Mouse (Mus musculus) forebrain, embryonic 15.5 days (tissue): ENCODE measurements around the gene Il9. TPM values are rescaled to one million over a fixed set of nuclear protein-coding genes. Genes with fewer than 3 reads are reported as not detected.

Experiments
- ATAC-seq: fragments of 200-750 bp; cut with Nextera tagmentation; replicated peaks from 2 replicates; pipeline ENCODE4 v1.8.0; 2017; ENCODE audit warnings: mild to moderate bottlenecking, moderate TSS enrichment, moderate library complexity
- H3K27ac ChIP-seq: fragments of 300-500 bp; sonication (generic); replicated peaks from 2 replicates; pipeline ENCODE4 v1.5.1; 2015; ENCODE audit warnings: mild to moderate bottlenecking, inconsistent platforms
- H3K27me3 ChIP-seq: fragments of 300-500 bp; sonication (generic); 2 replicates; pipeline ENCODE4 v1.6.1; 2015; ENCODE audit warnings: inconsistent platforms
- H3K36me3 ChIP-seq: fragments of 300-500 bp; sonication (generic); 2 replicates; pipeline ENCODE4 v1.6.1; 2015; ENCODE audit warnings: mild to moderate bottlenecking, inconsistent platforms
- H3K4me1 ChIP-seq: fragments of 300-500 bp; sonication (generic); 2 replicates; pipeline ENCODE4 v1.6.1; 2015; ENCODE audit warnings: inconsistent platforms
- H3K4me2 ChIP-seq: fragments of 300-500 bp; sonication (generic); replicated peaks from 2 replicates; pipeline ENCODE4 v1.6.1; 2015; ENCODE audit warnings: mild to moderate bottlenecking, inconsistent platforms
- H3K4me3 ChIP-seq: fragments of 300-500 bp; sonication (generic); 2 replicates; pipeline ENCODE4 v1.5.1; 2015; ENCODE audit warnings: mild to moderate bottlenecking, inconsistent platforms
- H3K9ac ChIP-seq: fragments of 300-500 bp; sonication (generic); replicated peaks from 2 replicates; pipeline ENCODE4 v1.6.1; 2015; ENCODE audit warnings: mild to moderate bottlenecking, inconsistent platforms
- H3K9me3 ChIP-seq: fragments of 300-500 bp; sonication (generic); 2 replicates; pipeline ENCODE4 v1.6.1; 2016; ENCODE audit warnings: inconsistent platforms
- whole genome bisulfite sequencing: fragments of 180-500 bp; shearing (Covaris S2); methylation state at CpG from one replicate; pipeline ENCODE4 v1.1.7; 2015; ENCODE audit warnings: mixed read lengths; 5-methylcytosine and 5-hydroxymethylcytosine counted together
- polyA plus RNA-seq: library from polyadenylated mRNA; unstranded; fragments of >200 nt; fragmentation: Nextera tagmentation; extraction: Ambion mirVana; gene quantifications from 2 replicates; pipeline ENCODE4 v1.2.1, GENCODE M21; 2015

The Il9 gene
- polyA plus RNA-seq, 1 experiment from 2014 or later, result not detected

DNA sequence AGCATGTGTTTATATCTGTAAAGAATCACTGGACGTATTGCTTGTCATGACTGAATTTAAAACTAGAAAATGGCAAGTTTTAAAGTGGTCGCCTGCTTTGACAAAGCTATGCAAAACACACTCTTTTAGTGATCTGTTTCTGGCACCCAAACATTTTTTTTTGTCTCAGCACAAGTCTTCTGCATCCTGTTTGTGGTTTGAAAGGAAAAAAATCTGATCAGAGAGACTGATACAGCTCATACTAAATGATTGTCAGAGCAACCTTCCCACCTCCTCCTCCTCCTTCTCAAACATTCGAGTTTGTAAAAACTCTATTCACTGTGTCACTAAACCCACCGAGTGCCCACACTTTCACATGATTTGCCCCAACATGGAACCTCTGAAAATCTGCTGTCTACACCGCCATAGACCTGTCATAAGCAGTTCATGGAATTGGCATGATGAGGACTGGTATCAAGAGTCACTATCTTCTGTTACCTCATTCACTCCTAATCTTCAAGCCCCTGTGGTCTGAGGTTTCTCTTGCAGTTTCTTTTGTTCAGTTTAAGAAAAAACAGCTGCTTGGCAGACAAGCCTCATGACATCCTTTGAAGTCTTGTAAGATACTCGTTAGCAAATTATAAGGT lies 24.9 kb upstream of the Il9 start:
- Histone ChIP-seq H3K4me1 (no peaks in the 10 kb centered on the region), H3K36me3 (no peaks in the 10 kb centered on the region), H3K27me3 (no peaks in the 10 kb centered on the region), H3K27ac (no peak overlapping the region), H3K4me3 (no peak overlapping the region), H3K4me2 (no peak overlapping the region), H3K9ac (no peak overlapping the region), H3K9me3 (no peaks in the 10 kb centered on the region)
- no peak for ATAC-seq
- WGBS, result 69% methylated on average over 6 of the region's 6 CpGs

DNA sequence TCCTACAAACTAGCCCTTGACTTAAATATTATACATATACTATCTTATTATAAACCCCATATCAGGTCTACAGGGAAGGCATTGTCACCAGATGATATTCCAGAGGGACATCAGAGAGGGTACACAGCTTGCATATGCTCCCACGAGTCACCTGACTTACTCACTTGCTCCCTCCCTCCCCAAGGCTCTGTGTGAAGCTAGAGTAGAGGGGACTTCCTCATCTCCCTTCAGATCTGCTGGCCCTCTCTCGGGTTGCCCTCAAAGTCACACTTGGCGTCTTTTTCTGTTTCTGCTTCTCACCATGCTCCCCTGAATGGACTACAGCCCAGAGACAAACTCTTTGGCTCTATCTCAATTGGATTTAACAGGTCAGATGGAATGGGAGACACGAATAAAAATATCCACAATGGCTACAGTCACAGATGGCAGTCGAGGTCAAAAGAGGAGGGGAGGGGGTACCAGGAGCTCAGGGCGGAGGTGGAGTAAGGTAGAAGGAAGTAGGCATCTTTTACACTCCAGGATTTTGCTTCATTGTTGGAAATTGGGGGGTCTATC lies 19.9 kb upstream of the Il9 start:
- Histone ChIP-seq H3K4me1 (no peaks in the 10 kb centered on the region), H3K27ac (no peak overlapping the region), H3K4me3 (no peak overlapping the region), H3K27me3 (no peaks in the 10 kb centered on the region), H3K9me3 (no peaks in the 10 kb centered on the region), H3K36me3 (no peaks in the 10 kb centered on the region), H3K9ac (no peak overlapping the region), H3K4me2 (no peak overlapping the region)
- WGBS, result 75% methylated on average over 6 of the region's 6 CpGs
- no peak for ATAC-seq

DNA sequence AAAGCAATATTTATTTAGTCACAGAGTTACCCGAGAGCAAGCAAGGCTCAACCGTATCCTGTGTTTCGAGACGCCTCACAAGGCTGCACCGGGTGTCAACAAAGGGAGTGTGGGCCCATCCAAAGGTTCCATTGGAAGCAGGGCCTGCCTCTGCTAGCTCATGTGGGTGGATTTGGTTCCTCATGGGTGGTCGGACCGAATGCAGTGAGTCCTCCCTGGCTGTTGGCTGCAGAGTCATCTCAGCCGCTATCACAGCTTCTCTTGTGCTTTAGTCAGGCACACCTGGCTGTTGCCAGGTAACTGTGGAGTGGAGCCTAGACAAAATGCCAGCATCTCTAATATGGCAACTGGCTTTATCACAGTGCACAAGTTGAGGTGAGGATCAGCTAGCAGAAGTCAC lies 18.6 kb upstream of the Il9 start:
- Histone ChIP-seq H3K9me3 (no peaks in the 10 kb centered on the region), H3K9ac (no peak overlapping the region), H3K4me3 (no peak overlapping the region), H3K27me3 (no peaks in the 10 kb centered on the region), H3K27ac (no peak overlapping the region), H3K4me1 (no peaks in the 10 kb centered on the region), H3K36me3 (no peaks in the 10 kb centered on the region), H3K4me2 (no peak overlapping the region)
- 94% methylated on average over 8 of the region's 8 CpGs for WGBS
- ATAC-seq, result no peak

DNA sequence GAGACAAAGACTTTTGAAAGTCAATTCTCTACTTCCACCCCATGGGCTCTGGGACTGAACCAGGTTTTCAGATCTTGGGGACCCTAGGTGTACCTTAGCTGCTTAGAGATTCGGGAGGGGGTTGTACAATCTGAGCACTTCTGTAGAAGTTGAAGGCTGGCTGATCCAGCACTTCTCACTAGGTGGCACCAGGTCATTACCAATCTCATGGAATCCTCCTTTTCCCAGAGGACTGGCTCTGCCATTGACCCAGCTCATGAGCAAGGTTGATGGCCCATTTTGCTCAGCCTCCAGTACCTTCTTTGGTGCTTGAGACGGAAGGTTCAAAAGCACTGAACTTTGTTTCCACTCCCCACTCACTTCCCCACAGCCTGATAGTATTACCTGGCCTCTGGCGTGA lies 18.1 kb upstream of the Il9 start:
- no peak overlapping the region for H3K4me3 ChIP-seq
- H3K27ac ChIP-seq, result no peak overlapping the region
- no peaks in the 10 kb centered on the region for H3K4me1 ChIP-seq
- H3K36me3 ChIP-seq, result no peaks in the 10 kb centered on the region
- H3K27me3 ChIP-seq, result no peaks in the 10 kb centered on the region
- H3K9me3 ChIP-seq, result no peaks in the 10 kb centered on the region
- no peak overlapping the region for H3K4me2 ChIP-seq
- ATAC-seq, result no peak
- H3K9ac ChIP-seq, result no peak overlapping the region
- WGBS, result 81% methylated on average over 3 of the region's 3 CpGs

DNA sequence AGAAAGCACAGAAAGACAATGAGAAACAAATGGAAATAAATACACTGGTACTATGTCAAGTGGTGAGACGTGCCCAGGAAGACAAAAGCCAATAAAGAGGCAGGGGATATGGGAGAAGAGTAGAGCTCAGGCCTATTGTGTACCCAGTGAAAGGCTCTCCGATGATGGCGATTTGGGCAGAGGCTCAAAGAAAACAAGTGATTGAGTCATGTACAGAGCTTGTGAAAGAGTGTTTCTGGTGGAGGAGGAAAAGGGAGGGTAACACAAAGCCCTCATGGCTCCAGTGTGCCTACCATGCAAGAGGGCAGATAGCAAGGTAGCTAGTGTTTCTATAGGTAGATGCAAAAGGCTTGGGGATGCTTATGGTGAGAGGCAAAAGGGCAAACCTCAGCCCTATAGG lies 12.4 kb upstream of the Il9 start:
- no peak for ATAC-seq
- 10% methylated on average over 3 of the region's 3 CpGs for WGBS

DNA sequence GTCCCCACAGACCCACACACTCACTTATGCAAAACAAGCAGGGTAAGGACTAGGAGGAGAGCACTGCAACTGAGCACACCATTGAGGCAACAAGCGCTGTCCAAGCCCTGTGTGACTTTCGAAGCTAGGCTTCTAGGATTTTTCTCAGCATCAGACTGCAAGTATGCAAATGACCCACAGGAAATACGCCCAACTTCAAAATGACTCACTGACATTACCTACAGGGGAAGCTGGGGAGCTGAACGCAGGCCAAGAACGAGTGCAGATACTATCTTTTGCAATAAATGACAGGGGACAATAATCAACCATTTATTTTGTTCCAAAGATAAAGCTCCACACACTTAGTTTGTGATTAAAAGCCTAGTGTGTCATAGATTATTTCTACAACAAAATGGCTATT lies 6.0 kb upstream of the Il9 start:
- no peak for ATAC-seq
- WGBS, result 75% methylated on average over 5 of the region's 5 CpGs
- no peak overlapping the region for H3K4me2 ChIP-seq
- H3K4me1 ChIP-seq, result no peaks in the 10 kb centered on the region
- no peaks in the 10 kb centered on the region for H3K9me3 ChIP-seq
- no peak overlapping the region for H3K4me3 ChIP-seq
- H3K9ac ChIP-seq, result no peak overlapping the region
- no peaks in the 10 kb centered on the region for H3K27me3 ChIP-seq
- no peaks in the 10 kb centered on the region for H3K36me3 ChIP-seq
- H3K27ac ChIP-seq, result no peak overlapping the region

More for the DNA sequence above, 12.4 kb upstream of the Il9 start:
- H3K9ac ChIP-seq, result no peak overlapping the region
- H3K36me3 ChIP-seq, result no peaks in the 10 kb centered on the region
- H3K9me3 ChIP-seq, result no peaks in the 10 kb centered on the region
- H3K4me2 ChIP-seq, result no peak overlapping the region
- H3K4me1 ChIP-seq, result no peaks in the 10 kb centered on the region
- no peaks in the 10 kb centered on the region for H3K27me3 ChIP-seq
- no peak overlapping the region for H3K4me3 ChIP-seq
- H3K27ac ChIP-seq, result no peak overlapping the region

DNA sequence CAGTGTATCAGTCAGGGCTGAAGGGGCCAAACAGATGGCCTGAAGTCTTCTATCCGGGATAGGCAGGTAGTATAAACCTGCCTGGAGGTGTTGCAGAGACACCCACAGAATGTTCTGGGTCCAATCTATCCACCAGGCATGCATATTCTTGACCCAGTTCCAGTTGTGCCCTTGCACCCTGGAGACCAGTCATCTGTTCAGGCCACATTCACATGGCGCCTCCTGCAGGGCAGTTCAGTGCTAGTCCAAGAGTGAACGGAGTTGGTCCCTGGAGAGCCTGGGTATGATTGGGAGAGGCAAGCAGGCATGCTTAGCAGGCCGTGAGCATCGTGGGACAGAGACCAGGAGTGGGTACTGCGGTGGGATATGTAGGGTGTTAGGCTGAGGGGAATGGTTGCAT lies 4.0 kb downstream of the Il9 start:
- Histone ChIP-seq H3K36me3 (no peaks in the 10 kb centered on the region), H3K9me3 (no peaks in the 10 kb centered on the region), H3K27me3 (0 out of 2 replicates have a peak, but pooled peaks cover 4% of the 10 kb centered on the region), H3K4me1 (peaks cover 18% of the 10 kb centered on the region), H3K4me3 (no peak overlapping the region), H3K27ac (no peak overlapping the region), H3K4me2 (no peak overlapping the region), H3K9ac (no peak overlapping the region)
- WGBS, result 82% methylated on average over 6 of the region's 6 CpGs
- ATAC-seq, result no peak

DNA sequence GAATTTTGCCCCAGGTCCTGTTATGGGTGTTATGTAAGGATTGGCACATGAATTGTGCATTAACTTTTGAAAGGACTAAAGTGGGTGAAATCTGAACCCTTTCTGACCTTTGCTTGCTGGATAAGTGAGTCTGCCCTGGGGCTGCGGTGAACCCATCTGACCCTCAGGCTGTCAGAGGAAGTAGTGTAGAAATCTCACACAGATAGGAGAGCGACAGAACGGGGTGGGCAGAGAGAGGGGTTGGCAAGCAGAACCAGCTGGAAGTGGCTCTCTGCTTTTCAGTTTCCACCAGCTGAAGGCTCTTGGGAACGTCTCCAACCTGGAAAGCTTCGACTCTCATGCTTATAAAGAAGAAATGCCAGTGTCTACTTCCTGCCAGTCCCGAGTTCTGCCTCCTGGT lies 4.8 kb downstream of the Il9 start:
- ATAC-seq, result 0 out of 2 replicates have a peak, but pooled peaks have one; percentile 36
- Histone ChIP-seq H3K4me3 (no peak overlapping the region), H3K36me3 (no peaks in the 10 kb centered on the region), H3K4me2 (no peak overlapping the region), H3K27ac (no peak overlapping the region), H3K9ac (no peak overlapping the region), H3K27me3 (0 out of 2 replicates have a peak, but pooled peaks cover 4% of the 10 kb centered on the region), H3K4me1 (peaks cover 18% of the 10 kb centered on the region), H3K9me3 (no peaks in the 10 kb centered on the region)
- WGBS, result 48% methylated on average over 6 of the region's 6 CpGs

DNA sequence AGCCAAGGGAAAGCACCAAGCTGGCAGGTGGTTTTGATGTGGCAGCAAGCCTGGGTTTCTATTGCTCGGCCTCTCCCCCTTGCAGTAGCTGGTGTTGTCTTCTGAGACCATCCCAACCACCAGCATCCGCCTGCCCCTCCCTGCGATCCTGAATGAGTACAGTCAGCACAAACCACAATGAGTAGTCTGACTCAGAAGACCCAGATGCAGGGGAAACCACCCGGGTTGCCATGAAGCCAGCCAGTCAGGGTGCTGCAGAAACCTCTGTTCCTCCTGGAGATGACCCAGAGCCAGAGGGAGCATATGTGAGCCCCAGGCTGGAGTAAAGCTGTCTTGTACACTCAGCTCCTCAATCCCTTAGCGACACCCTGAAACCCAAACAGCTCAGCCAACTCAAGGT lies 5.3 kb downstream of the Il9 start:
- no peaks in the 10 kb centered on the region for H3K36me3 ChIP-seq
- H3K9ac ChIP-seq, result no peak overlapping the region
- no peak overlapping the region for H3K4me3 ChIP-seq
- H3K4me2 ChIP-seq, result no peak overlapping the region
- H3K9me3 ChIP-seq, result no peaks in the 10 kb centered on the region
- no peak for ATAC-seq
- no peak overlapping the region for H3K27ac ChIP-seq
- 0 out of 2 replicates have a peak, but pooled peaks cover 4% of the 10 kb centered on the region for H3K27me3 ChIP-seq
- H3K4me1 ChIP-seq, result peaks cover 18% of the 10 kb centered on the region
- WGBS, result 77% methylated on average over 5 of the region's 5 CpGs

DNA sequence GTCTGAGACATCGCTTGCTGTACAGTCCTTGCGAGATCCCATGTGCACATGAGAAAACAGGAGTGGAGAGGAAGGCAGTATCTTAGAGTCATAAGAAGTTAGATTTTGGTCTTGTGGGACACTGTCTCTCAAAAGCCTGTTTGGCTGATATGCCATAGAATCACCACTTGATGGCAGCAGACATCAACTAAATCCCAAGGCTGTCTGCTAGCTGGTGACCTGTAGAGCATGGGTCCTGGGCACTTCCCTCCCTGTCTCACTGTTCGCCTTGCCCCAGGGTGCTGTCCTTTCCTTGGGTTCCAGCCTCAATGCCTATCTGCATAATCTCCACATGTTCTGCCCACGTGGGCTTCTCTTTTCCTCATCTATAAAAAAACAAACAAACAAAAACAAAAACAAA lies 6.7 kb downstream of the Il9 start:
- Histone ChIP-seq H3K36me3 (no peaks in the 10 kb centered on the region), H3K4me2 (no peak overlapping the region), H3K27me3 (0 out of 2 replicates have a peak, but pooled peaks cover 4% of the 10 kb centered on the region), H3K9me3 (no peaks in the 10 kb centered on the region), H3K4me3 (no peak overlapping the region), H3K27ac (no peak overlapping the region), H3K4me1 (peaks cover 18% of the 10 kb centered on the region), H3K9ac (no peak overlapping the region)
- 33% methylated on average over 4 of the region's 4 CpGs for WGBS
- peak; percentile 57 for ATAC-seq

DNA sequence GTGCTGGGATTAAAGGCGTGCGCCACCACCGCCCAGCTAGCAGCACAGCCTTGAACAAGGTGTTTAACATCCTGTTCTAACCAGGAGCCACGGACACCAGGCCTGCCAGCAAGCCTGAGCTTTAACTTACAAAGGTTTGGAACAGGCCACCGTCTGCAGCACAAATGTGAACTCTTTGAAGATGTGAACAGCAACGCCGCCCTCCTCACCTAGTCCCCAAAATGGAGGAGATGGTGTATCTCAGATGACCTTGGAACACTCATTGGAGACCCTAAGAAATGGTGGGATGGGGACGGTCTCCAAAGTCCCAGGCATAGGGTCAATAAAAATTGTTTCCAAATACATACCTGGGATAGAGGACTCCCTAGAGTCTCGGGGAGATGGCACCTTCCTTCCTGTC lies 9.4 kb downstream of the Il9 start:
- 94% methylated on average over 9 of the region's 9 CpGs for WGBS

DNA sequence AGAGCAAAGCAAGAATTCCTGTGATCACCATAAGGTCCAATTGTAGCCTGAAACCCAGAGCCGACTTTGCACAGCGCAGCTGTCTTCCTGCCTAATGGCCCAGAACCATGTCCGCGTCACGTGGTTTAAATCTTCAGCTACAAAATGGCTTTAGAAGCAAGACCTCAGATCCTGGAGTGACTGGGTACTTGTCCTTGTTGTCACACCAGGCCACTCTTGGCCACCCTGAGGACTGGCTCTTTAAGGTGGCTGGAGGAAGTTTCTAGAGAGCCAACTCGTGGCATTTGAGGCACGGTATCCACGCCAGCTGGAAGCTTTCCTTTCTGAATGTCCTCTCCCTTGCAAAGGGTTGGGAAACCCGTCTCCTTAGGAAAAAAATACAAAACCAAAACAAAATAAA lies 10.1 kb downstream of the Il9 start:
- peaks cover 6% of the 10 kb centered on the region; the same call in 1 of the 2 replicates for H3K4me1 ChIP-seq
- ATAC-seq, result no peak
- H3K4me3 ChIP-seq, result no peak overlapping the region
- H3K36me3 ChIP-seq, result no peaks in the 10 kb centered on the region
- no peak overlapping the region for H3K9ac ChIP-seq
- WGBS, result 78% methylated on average over 9 of the region's 9 CpGs
- no peak overlapping the region for H3K4me2 ChIP-seq
- 0 out of 2 replicates have a peak, but pooled peaks cover 4% of the 10 kb centered on the region for H3K27me3 ChIP-seq
- H3K27ac ChIP-seq, result no peak overlapping the region
- H3K9me3 ChIP-seq, result no peaks in the 10 kb centered on the region

More for the DNA sequence above, 9.4 kb downstream of the Il9 start:
- H3K27ac ChIP-seq, result no peak overlapping the region
- no peak overlapping the region for H3K9ac ChIP-seq
- H3K4me2 ChIP-seq, result no peak overlapping the region
- 0 out of 2 replicates have a peak, but pooled peaks cover 4% of the 10 kb centered on the region for H3K27me3 ChIP-seq
- peaks cover 13% of the 10 kb centered on the region for H3K4me1 ChIP-seq
- no peaks in the 10 kb centered on the region for H3K36me3 ChIP-seq
- no peak for ATAC-seq
- H3K9me3 ChIP-seq, result no peaks in the 10 kb centered on the region
- no peak overlapping the region for H3K4me3 ChIP-seq

DNA sequence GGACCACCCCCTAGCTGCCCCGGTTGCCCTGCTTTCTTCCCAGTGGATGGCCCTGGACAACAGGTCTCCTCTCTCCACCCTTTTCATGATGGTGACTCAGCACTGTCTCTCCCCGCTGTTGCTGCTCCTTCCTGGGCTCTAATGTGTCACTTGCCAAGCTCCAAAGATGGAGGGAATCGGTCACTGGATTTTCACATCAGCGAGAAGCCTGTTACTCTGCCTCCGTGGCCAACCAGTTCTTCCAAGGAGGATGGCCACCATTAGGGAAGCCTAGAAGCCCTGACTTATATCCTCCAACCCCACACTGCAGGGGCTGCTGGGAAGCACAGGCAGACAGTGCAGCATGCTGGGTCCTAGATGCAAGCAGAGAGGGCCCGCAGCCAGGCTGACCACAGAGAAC lies 10.8 kb downstream of the Il9 start:
- WGBS, result 83% methylated on average over 6 of the region's 6 CpGs
- Histone ChIP-seq H3K4me2 (no peak overlapping the region), H3K36me3 (no peaks in the 10 kb centered on the region), H3K9ac (no peak overlapping the region), H3K9me3 (no peaks in the 10 kb centered on the region), H3K4me1 (peaks cover 3% of the 10 kb centered on the region; the same call in 1 of the 2 replicates), H3K27ac (no peak overlapping the region), H3K4me3 (no peak overlapping the region), H3K27me3 (0 out of 2 replicates have a peak, but pooled peaks cover 4% of the 10 kb centered on the region)
- ATAC-seq, result no peak
